Mouse (Mus musculus): Measurements from ENCODE around the gene Ggt6. TPM values are rescaled to one million over a fixed set of nuclear protein-coding genes. Genes with fewer than 3 reads are reported as not detected.
A peak's percentile ranks its signal among the peaks of the same experiment; 100 is the strongest.

Gene Ggt6
- total and polyA plus RNA-seq, 3 experiments, result 0.04 TPM; not detected in 2

- H3K79me2 ChIP-seq (ENCODE audit: control insufficient read depth, insufficient read depth, low read length, poor library complexity), result no peaks in the 10 kb centered on the region
- no peaks in the 10 kb centered on the region for H3K27me3 ChIP-seq (ENCODE audit: control insufficient read depth in 1 of 2, insufficient read depth in 2 of 2, low read length in 2 of 2)
- DNase-seq (ENCODE audit: low read depth, low spot score), result no peak
- no peak overlapping the region for H3K4me3 ChIP-seq (ENCODE audit: control insufficient read depth in 1 of 2, insufficient read depth in 1 of 2, low read depth in 2 of 2, low read length in 2 of 2)
- TF ChIP-seq MAZ (IDR thresholded peaks at IDR 0.05; ENCODE audit: low read depth, low read length) (no peak), BHLHE40 (IDR thresholded peaks at IDR 0.05; ENCODE audit: borderline replicate concordance, low read depth, low read length) (no peak), GATA1 (IDR thresholded peaks at IDR 0.05; ENCODE audit: low read depth, low read length) (no peak), ZMIZ1 (IDR thresholded peaks at IDR 0.05; ENCODE audit: low read depth, low read length) (no peak), POLR2AphosphoS5 (IDR thresholded peaks at IDR 0.05; ENCODE audit: borderline replicate concordance, low read depth, low read length) (no peak), ELF1 (IDR thresholded peaks at IDR 0.05; ENCODE audit: low read depth, low read length) (no peak), RCOR1 (IDR thresholded peaks at IDR 0.05; ENCODE audit: low read depth, low read length) (no peak), USF2 (IDR thresholded peaks at IDR 0.05; ENCODE audit: borderline replicate concordance in 1 of 2, insufficient read depth in 1 of 2, low read depth in 1 of 2, low read length in 2 of 2) (no peak), E2F4 (IDR thresholded peaks at IDR 0.05; ENCODE audit: borderline replicate concordance, low read depth, low read length) (no peak), KAT2A (conservative IDR thresholded peaks at IDR 0.05; ENCODE audit: low read depth, low read length) (no peak)
- peaks cover 0 to 18% of the 10 kb centered on the region in 2 experiments; a peak in 2 of 4 replicates for H3K36me3 ChIP-seq (ENCODE audit: control insufficient read depth in 1 of 2, insufficient read depth in 2 of 2, low read length in 2 of 2)
- H3K9me3 ChIP-seq (replicated peaks; ENCODE audit: insufficient read depth, low read length), result no peaks in the 10 kb centered on the region
- peaks cover 14 to 53% of the 10 kb centered on the region in 2 experiments for H3K4me1 ChIP-seq (ENCODE audit: control insufficient read depth in 1 of 2, insufficient read depth in 2 of 2, low read length in 2 of 2)
- H3K27ac ChIP-seq (ENCODE audit: control insufficient read depth, low read depth, low read length), result no peak overlapping the region
- no peak overlapping the region for H3K9ac ChIP-seq (ENCODE audit: control insufficient read depth, low read depth, low read length, poor library complexity, severe bottlenecking)
These were observed 42.9 kb downstream of the Ggt6 start for GRCm38 (mm10) chr11:72478228-72478627.

- no peak overlapping the region for H3K27ac ChIP-seq (ENCODE audit: control insufficient read depth, low read depth, low read length)
- peak; percentile 71 for DNase-seq (ENCODE audit: low read depth, low spot score)
- H3K27me3 ChIP-seq (ENCODE audit: control insufficient read depth in 1 of 2, insufficient read depth in 2 of 2, low read length in 2 of 2), result no peaks in the 10 kb centered on the region
- peaks cover 14 to 48% of the 10 kb centered on the region in 2 experiments for H3K4me1 ChIP-seq (ENCODE audit: control insufficient read depth in 1 of 2, insufficient read depth in 2 of 2, low read length in 2 of 2)
- no peaks in the 10 kb centered on the region for H3K79me2 ChIP-seq (ENCODE audit: control insufficient read depth, insufficient read depth, low read length, poor library complexity)
- no peak overlapping the region for H3K4me3 ChIP-seq (ENCODE audit: control insufficient read depth in 1 of 2, insufficient read depth in 1 of 2, low read depth in 2 of 2, low read length in 2 of 2)
- no peak overlapping the region for H3K9ac ChIP-seq (ENCODE audit: control insufficient read depth, low read depth, low read length, poor library complexity, severe bottlenecking)
- H3K36me3 ChIP-seq (ENCODE audit: control insufficient read depth in 1 of 2, insufficient read depth in 2 of 2, low read length in 2 of 2), result peaks cover 0 to 19% of the 10 kb centered on the region in 2 experiments; a peak in 2 of 4 replicates
- TF ChIP-seq KAT2A (conservative IDR thresholded peaks at IDR 0.05; ENCODE audit: low read depth, low read length) (no peak), ELF1 (IDR thresholded peaks at IDR 0.05; ENCODE audit: low read depth, low read length) (no peak), MAFK (IDR thresholded peaks at IDR 0.05; ENCODE audit: borderline replicate concordance, low read depth, low read length) (peak; percentile 93), NRF1 (IDR thresholded peaks at IDR 0.05; ENCODE audit: insufficient read depth, low read depth, low read length, poor library complexity, severe bottlenecking) (no peak)
- no peaks in the 10 kb centered on the region for H3K9me3 ChIP-seq (replicated peaks; ENCODE audit: insufficient read depth, low read length)
These were observed 44.2 kb downstream of the Ggt6 start for GRCm38 (mm10) chr11:72479499-72479898.

GRCm38 (mm10) chr11:72481313-72481712 lies 46.0 kb downstream of the Ggt6 start:
- no peak overlapping the region for H3K27ac ChIP-seq (ENCODE audit: control insufficient read depth, low read depth, low read length)
- no peak overlapping the region for H3K4me3 ChIP-seq (ENCODE audit: control insufficient read depth in 1 of 2, insufficient read depth in 1 of 2, low read depth in 2 of 2, low read length in 2 of 2)
- H3K36me3 ChIP-seq (ENCODE audit: control insufficient read depth in 1 of 2, insufficient read depth in 2 of 2, low read length in 2 of 2), result peaks cover 0 to 5% of the 10 kb centered on the region in 2 experiments; a peak in 2 of 4 replicates
- peaks cover 2 to 32% of the 10 kb centered on the region in 2 experiments; a peak in 3 of 4 replicates for H3K4me1 ChIP-seq (ENCODE audit: control insufficient read depth in 1 of 2, insufficient read depth in 2 of 2, low read length in 2 of 2)
- H3K79me2 ChIP-seq (ENCODE audit: control insufficient read depth, insufficient read depth, low read length, poor library complexity), result no peaks in the 10 kb centered on the region
- DNase-seq (ENCODE audit: low read depth, low spot score), result no peak
- H3K9ac ChIP-seq (ENCODE audit: control insufficient read depth, low read depth, low read length, poor library complexity, severe bottlenecking), result no peak overlapping the region
- H3K27me3 ChIP-seq (ENCODE audit: control insufficient read depth in 1 of 2, insufficient read depth in 2 of 2, low read length in 2 of 2), result no peaks in the 10 kb centered on the region
- TF ChIP-seq ZC3H11A (IDR thresholded peaks at IDR 0.05; ENCODE audit: low read depth, low read length), result no peak
- TF ChIP-seq TCF12 (IDR thresholded peaks at IDR 0.05; ENCODE audit: low read depth, low read length), result no peak
- TF ChIP-seq MAZ (IDR thresholded peaks at IDR 0.05; ENCODE audit: low read depth, low read length), result no peak
- no peak for TF ChIP-seq ZMIZ1 (IDR thresholded peaks at IDR 0.05; ENCODE audit: low read depth, low read length)
- no peak for TF ChIP-seq MAX (IDR thresholded peaks at IDR 0.05; ENCODE audit: low read length)
- TF ChIP-seq E2F4 (IDR thresholded peaks at IDR 0.05; ENCODE audit: borderline replicate concordance, low read depth, low read length), result no peak
- TF ChIP-seq JUND (IDR thresholded peaks at IDR 0.05; ENCODE audit: low read depth, low read length), result no peak
- no peak for TF ChIP-seq USF2 (IDR thresholded peaks at IDR 0.05; ENCODE audit: borderline replicate concordance in 1 of 2, insufficient read depth in 1 of 2, low read depth in 1 of 2, low read length in 2 of 2)
- H3K9me3 ChIP-seq (replicated peaks; ENCODE audit: insufficient read depth, low read length), result no peaks in the 10 kb centered on the region

Measured in MEL (cell line).